Mouse (Mus musculus) forebrain, embryonic 14.5 days (tissue): ENCODE results near the gene Izumo4. TPM values are rescaled to one million over a fixed set of nuclear protein-coding genes. Genes with fewer than 3 reads are reported as not detected.

Experiments used
- ATAC-seq: fragments of 200-750 bp; cut with Nextera tagmentation; 2 replicates; pipeline ENCODE4 v1.8.0; 2017; ENCODE audit warnings: mild to moderate bottlenecking, moderate library complexity
- DNase-seq: peaks from one replicate; pipeline ENCODE4 v3.0.0-alpha.2; 2015; ENCODE audit warnings: low spot score
- H3K27ac ChIP-seq: fragments of 300-500 bp; sonication (generic); 2 replicates; pipeline ENCODE4 v1.5.1; 2014; ENCODE audit warnings: low read depth, mild to moderate bottlenecking, control low read depth, low read length, moderate library complexity
- H3K27me3 ChIP-seq: fragments of 300-500 bp; sonication (generic); replicated peaks from 2 replicates; pipeline ENCODE4 v1.6.1; 2014; ENCODE audit warnings: low read length, control low read depth, mixed read lengths; ENCODE audit not compliant: control insufficient read depth, insufficient read depth
- H3K36me3 ChIP-seq: fragments of 300-500 bp; sonication (generic); 2 replicates; pipeline ENCODE4 v1.6.1; 2014; ENCODE audit warnings: low read length, control low read depth; ENCODE audit not compliant: control insufficient read depth, insufficient read depth
- H3K4me1 ChIP-seq: fragments of 300-500 bp; sonication (generic); 2 replicates; pipeline ENCODE4 v1.6.1; 2014; ENCODE audit warnings: antibody characterized with exemption, low read length, control low read depth; ENCODE audit not compliant: control insufficient read depth, insufficient read depth
- H3K4me2 ChIP-seq: fragments of 300-500 bp; sonication (generic); 2 replicates; pipeline ENCODE4 v1.6.1; 2014; ENCODE audit warnings: mild to moderate bottlenecking, control low read depth, low read length
- H3K4me3 ChIP-seq: fragments of 300-500 bp; sonication (generic); 2 replicates; pipeline ENCODE4 v1.5.1; 2014; ENCODE audit warnings: low read depth, low read length, control low read depth
- H3K9ac ChIP-seq: fragments of 300-500 bp; sonication (generic); 2 replicates; pipeline ENCODE4 v1.6.1; 2014; ENCODE audit warnings: mild to moderate bottlenecking, low read length, control low read depth, moderate library complexity
- H3K9me3 ChIP-seq: fragments of 300-500 bp; sonication (generic); replicated peaks from 2 replicates; pipeline ENCODE4 v1.6.1; 2016; ENCODE audit warnings: low read length, control low read depth, mixed read lengths; ENCODE audit not compliant: control insufficient read depth
- whole genome bisulfite sequencing: fragments of 180-500 bp; shearing (Covaris S2); extraction: QIAGEN DNeasy Blood & Tissue Kit; methylation state at CpG from one replicate; pipeline ENCODE4 v1.1.7; 2014; 5-methylcytosine and 5-hydroxymethylcytosine counted together
- polyA plus RNA-seq: library from polyadenylated mRNA; unstranded; fragments of >200 nt; fragmentation: Nextera tagmentation; extraction: Ambion mirVana; gene quantifications from 2 replicates; pipeline ENCODE4 v1.2.1, GENCODE M21; 2014

Gene Izumo4
- polyA plus RNA-seq, 1 experiment from 2014 or later, result 21.5 TPM

DNA sequence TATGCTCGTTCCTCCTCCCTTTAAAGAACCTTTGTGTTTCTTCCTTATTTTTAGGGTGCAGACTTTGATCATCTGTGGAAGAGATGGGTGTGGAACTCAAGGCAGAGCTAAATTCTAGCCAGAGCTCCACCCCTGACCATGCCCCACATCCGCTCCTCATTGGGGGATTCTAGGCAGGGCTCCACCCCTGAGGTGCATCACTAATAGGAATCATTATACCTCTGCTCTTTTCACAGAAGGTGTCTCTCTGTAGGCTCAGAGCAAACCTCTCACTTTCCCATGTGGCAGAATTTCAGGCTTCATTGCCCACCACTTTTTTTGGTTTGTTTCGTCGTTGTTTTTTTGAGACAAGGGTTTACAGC is 43.2 kb upstream of the Izumo4 start:
- ATAC-seq (no peak), DNase-seq (no peak)
- Histone ChIP-seq H3K4me1 (peaks cover 8% of the 10 kb centered on the region), H3K9ac (no peak overlapping the region), H3K27me3 (no peaks in the 10 kb centered on the region), H3K27ac (no peak overlapping the region), H3K4me2 (no peak overlapping the region), H3K36me3 (no peaks in the 10 kb centered on the region), H3K4me3 (no peak overlapping the region), H3K9me3 (no peaks in the 10 kb centered on the region)
- 78% methylated on average over 4 of the region's 4 CpGs for WGBS

DNA sequence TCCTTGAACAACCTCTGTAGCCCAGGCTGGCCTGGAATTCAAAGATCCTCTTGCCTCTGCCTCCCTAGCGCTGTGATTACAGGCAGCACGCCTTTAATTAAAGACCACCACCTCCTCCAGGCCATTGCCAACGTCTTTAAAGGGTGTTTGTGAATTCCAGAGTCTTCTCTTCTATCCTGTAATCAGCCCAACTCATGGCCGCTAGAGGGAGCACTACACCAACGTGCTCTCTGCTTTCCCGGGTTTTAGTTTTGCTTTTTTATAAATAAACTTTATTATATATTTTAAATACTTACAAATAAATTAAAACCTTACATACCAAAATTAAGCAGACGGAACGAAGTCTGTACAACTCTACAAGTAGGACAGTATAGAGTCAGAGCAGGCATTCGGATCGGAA is 42.8 kb upstream of the Izumo4 start:
- peaks cover 8% of the 10 kb centered on the region for H3K4me1 ChIP-seq
- no peak overlapping the region for H3K27ac ChIP-seq
- H3K4me2 ChIP-seq, result peak overlapping the region; percentile 33
- WGBS, result 7% methylated on average over 10 of the region's 10 CpGs
- H3K27me3 ChIP-seq, result no peaks in the 10 kb centered on the region
- H3K9me3 ChIP-seq, result no peaks in the 10 kb centered on the region
- 0 out of 2 replicates have a peak overlapping the region, but pooled peaks have one; percentile 11 for H3K4me3 ChIP-seq
- no peak overlapping the region for H3K9ac ChIP-seq
- no peak for ATAC-seq
- no peaks in the 10 kb centered on the region for H3K36me3 ChIP-seq
- peak; percentile 86 for DNase-seq

GRCm38 (mm10) chr10:80661149-80661548 is 40.8 kb upstream of the Izumo4 start:
- ATAC-seq (no peak), DNase-seq (peak; percentile 31)
- Histone ChIP-seq H3K4me2 (no peak overlapping the region), H3K36me3 (peaks cover 9% of the 10 kb centered on the region), H3K9me3 (no peaks in the 10 kb centered on the region), H3K27ac (no peak overlapping the region), H3K27me3 (no peaks in the 10 kb centered on the region), H3K4me1 (no peaks in the 10 kb centered on the region; the same call in 1 of the 2 replicates), H3K9ac (no peak overlapping the region), H3K4me3 (no peak overlapping the region)
- WGBS, result 29% methylated on average over 5 of the region's 5 CpGs

GRCm38 (mm10) chr10:80663485-80664196 is 38.3 kb upstream of the Izumo4 start:
- H3K9ac ChIP-seq, result no peak overlapping the region
- 60% methylated on average over 5 of the region's 5 CpGs for WGBS
- H3K4me2 ChIP-seq, result no peak overlapping the region
- H3K36me3 ChIP-seq, result peaks cover 34% of the 10 kb centered on the region
- H3K9me3 ChIP-seq, result no peaks in the 10 kb centered on the region
- H3K27me3 ChIP-seq, result no peaks in the 10 kb centered on the region
- no peak for DNase-seq
- H3K4me3 ChIP-seq, result no peak overlapping the region
- H3K4me1 ChIP-seq, result no peaks in the 10 kb centered on the region; the same call in 1 of the 2 replicates
- H3K27ac ChIP-seq, result no peak overlapping the region
- ATAC-seq, result no peak

DNA sequence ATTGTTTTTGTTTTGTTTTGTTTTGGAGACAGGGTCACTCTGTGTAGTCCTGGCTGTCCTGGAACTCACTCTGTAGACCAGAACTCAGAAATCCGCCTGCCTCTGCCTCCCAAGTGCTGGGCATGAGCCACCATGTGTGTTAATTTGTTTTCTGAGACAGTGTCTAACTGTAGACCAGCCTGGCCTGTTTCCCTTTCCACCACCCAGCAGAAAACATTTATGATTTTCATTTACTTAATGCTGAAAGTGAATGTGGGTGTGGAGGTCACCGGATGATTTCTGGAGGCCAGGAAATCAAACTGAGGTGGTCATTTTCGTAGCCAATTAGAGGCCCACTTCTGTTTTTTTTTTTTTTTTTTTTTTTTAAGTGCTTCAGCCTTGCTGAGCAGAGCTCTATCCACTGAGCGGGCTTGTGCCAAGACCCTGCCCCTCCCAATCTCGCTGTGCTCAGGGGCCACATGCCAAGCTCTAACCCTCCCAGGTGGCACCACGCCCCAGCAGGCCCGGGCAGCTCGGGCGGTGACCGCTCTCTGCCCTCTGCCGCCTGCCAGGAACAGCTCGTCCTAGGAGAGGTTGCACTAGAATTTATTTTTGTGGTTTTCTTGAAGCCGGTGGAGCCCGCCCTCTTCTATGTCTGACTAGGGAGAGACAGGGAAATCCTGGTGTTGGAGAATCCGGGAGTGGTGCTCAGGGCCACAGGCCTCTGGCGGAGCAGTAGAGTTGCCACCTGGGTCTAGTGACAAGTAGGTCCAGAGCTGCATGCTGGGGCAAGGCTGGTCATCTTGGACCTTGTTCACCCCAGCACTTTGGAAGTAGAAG is 37.6 kb upstream of the Izumo4 start:
- Histone ChIP-seq H3K27ac (peak overlapping the region; percentile 27; the same call in 1 of the 2 replicates), H3K36me3 (peaks cover 42% of the 10 kb centered on the region), H3K27me3 (no peaks in the 10 kb centered on the region), H3K9ac (no peak overlapping the region), H3K4me3 (no peak overlapping the region), H3K4me1 (no peaks in the 10 kb centered on the region; the same call in 1 of the 2 replicates), H3K9me3 (no peaks in the 10 kb centered on the region), H3K4me2 (no peak overlapping the region)
- WGBS, result 51% methylated on average over 16 of the region's 16 CpGs
- peak; percentile 45 for ATAC-seq
- DNase-seq, result no peak

DNA sequence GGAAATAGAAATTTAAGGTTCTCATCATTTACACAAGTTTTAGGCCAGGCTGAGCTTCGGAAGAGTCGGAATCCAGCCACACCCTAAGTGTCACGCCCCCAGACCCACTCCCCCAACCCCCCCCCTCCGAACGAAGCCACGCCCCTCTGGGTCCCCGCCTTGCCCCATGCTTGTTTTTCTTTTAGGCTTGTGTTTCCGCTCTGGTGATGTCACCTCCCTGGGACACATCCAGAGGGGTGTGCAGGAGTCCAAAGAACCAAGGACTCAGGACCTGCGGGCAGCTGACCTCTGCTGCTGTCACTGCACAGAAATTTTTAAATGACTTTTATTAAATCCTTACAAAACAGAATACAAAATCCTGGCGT is 37.0 kb upstream of the Izumo4 start:
- Histone ChIP-seq H3K4me3 (no peak overlapping the region), H3K27ac (no peak overlapping the region), H3K4me1 (no peaks in the 10 kb centered on the region; the same call in 1 of the 2 replicates), H3K36me3 (peaks cover 48% of the 10 kb centered on the region), H3K9me3 (no peaks in the 10 kb centered on the region), H3K27me3 (no peaks in the 10 kb centered on the region), H3K9ac (no peak overlapping the region), H3K4me2 (no peak overlapping the region)
- ATAC-seq, result no peak
- DNase-seq, result no peak
- WGBS, result 25% methylated on average over 10 of the region's 10 CpGs

- Histone ChIP-seq H3K9ac (no peak overlapping the region), H3K9me3 (no peaks in the 10 kb centered on the region), H3K27ac (no peak overlapping the region), H3K4me3 (no peak overlapping the region), H3K4me2 (no peak overlapping the region), H3K4me1 (no peaks in the 10 kb centered on the region; the same call in 1 of the 2 replicates), H3K27me3 (no peaks in the 10 kb centered on the region), H3K36me3 (peaks cover 52% of the 10 kb centered on the region)
- no peak for ATAC-seq
- 66% methylated on average over 4 of the region's 4 CpGs for WGBS
- no peak for DNase-seq
These were observed 36.5 kb upstream of the Izumo4 start for GRCm38 (mm10) chr10:80665459-80665858.

DNA sequence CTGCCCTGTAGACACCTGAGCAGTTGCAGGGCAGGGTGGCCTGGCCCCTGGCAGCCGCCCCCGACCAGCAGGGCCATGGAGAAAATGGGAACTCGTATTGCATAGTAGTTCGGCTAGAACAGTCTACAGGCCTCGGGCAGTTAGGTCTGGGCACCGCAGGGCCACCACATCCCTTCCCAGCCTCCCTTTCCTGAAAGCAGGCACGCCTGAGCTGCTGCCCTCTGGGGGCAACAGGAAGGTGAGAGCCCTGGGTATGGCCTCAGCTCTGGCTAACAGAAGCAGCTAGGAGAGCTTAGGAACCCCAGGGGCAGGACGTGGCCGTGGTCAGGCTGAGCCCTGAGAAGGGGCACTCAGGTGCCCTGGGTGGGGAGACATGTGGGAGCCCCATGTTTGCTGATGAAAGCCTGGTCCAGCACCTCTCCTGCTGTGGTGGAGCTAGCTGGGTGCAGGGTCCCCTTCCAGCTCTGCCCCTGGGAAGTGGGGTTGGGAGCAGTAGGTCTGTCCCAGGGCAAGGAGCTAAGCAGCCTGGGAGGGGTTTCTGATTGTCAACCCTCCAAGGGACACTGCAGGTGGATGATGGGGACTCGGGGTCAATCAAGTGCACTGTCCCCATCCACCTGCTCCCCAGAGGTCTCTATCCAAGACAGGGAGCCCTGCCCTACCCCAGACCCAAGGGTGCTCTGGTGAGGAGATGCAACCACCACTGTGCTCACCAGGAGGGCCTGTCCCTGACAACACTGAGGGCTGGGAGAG is 35.8 kb upstream of the Izumo4 start:
- H3K4me1 ChIP-seq, result no peaks in the 10 kb centered on the region; the same call in 1 of the 2 replicates
- H3K27ac ChIP-seq, result no peak overlapping the region
- H3K36me3 ChIP-seq, result peaks cover 59% of the 10 kb centered on the region
- no peaks in the 10 kb centered on the region for H3K27me3 ChIP-seq
- H3K9ac ChIP-seq, result no peak overlapping the region
- 84% methylated on average over 10 of the region's 10 CpGs for WGBS
- H3K4me3 ChIP-seq, result no peak overlapping the region
- DNase-seq, result no peak
- no peak overlapping the region for H3K4me2 ChIP-seq
- ATAC-seq, result no peak
- H3K9me3 ChIP-seq, result no peaks in the 10 kb centered on the region
